In the genomic region with DNA sequence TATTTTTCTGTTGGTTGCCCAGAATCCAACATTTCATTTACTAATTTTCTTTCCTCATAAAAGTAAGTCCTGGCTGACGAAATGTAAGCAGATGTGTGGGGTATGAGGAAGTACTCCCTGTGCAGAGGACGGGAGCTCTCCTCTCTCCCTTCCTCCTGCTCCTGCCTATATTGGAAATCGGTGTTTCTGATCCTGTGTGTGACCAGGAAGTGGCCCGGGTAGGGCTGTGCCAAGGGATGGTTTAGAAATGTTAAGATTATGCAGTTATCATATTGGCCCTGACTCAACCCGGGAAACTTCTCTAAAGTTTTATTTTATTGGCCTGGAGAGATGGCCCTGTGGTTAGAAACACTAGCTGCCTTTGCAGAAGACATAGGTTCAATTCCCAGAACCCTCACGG, we compare ENCODE assay signal across 15 mouse cellular contexts. TPM values are rescaled to one million over a fixed set of nuclear protein-coding genes. Genes with fewer than 3 reads are reported as not detected.
DNase-seq lines count a peak whose midpoint lies in the region; ATAC-seq and TF ChIP-seq lines count a peak whose summit lies in the region.
"Had no signal": no experiment of that assay in that cellular context is flagged by ENCODE, and none has a peak within 500 bp of the region (broad histone marks: within the 10 kb centered on the region; RNA-seq: fewer than 3 reads in every experiment).

No protein-coding gene starts in this region.

- no peak for TF ChIP-seq CTCF in kidney, postnatal 0 days (IDR thresholded peaks at IDR 0.05; ENCODE audit: low read depth)

- H3K27ac ChIP-seq in embryonic facial prominence, embryonic 13.5 days: peak overlapping the region; percentile 51; the same call in 1 of the 2 replicates
- H3K27ac ChIP-seq in embryonic facial prominence, embryonic 10.5 days (replicated peaks): no peak overlapping the region
- H3K27ac ChIP-seq in kidney, postnatal 0 days: peak overlapping the region; percentile 79
- H3K27ac ChIP-seq in limb, embryonic 15.5 days: peak overlapping the region; percentile 57; the same call in 1 of the 2 replicates
- H3K27ac ChIP-seq: hindbrain, embryonic 12.5 days; liver, embryonic 14.5 days; midbrain, embryonic 13.5 days had no signal

- no peak overlapping the region for H3K9ac ChIP-seq in embryonic facial prominence, embryonic 13.5 days
- H3K9ac ChIP-seq in kidney, postnatal 0 days (ENCODE audit: low read depth, low read length): no peak overlapping the region
- H3K9ac ChIP-seq in limb, embryonic 15.5 days: no peak overlapping the region
- H3K9ac ChIP-seq: hindbrain, embryonic 12.5 days; liver, embryonic 14.5 days; midbrain, embryonic 13.5 days; neural tube, embryonic 13.5 days had no signal

- no peak overlapping the region for H3K4me2 ChIP-seq in embryonic facial prominence, embryonic 13.5 days
- H3K4me2 ChIP-seq in kidney, postnatal 0 days (ENCODE audit: low read length): no peak overlapping the region
- no peak overlapping the region for H3K4me2 ChIP-seq in limb, embryonic 15.5 days
- H3K4me2 ChIP-seq: hindbrain, embryonic 12.5 days; midbrain, embryonic 13.5 days; neural tube, embryonic 13.5 days had no signal

- no peak overlapping the region for H3K4me3 ChIP-seq in embryonic facial prominence, embryonic 13.5 days
- no peak overlapping the region for H3K4me3 ChIP-seq in embryonic facial prominence, embryonic 10.5 days
- no peak overlapping the region for H3K4me3 ChIP-seq in kidney, postnatal 0 days (replicated peaks; ENCODE audit: low read depth, low read length)
- no peak overlapping the region for H3K4me3 ChIP-seq in limb, embryonic 15.5 days
- H3K4me3 ChIP-seq: hindbrain, embryonic 12.5 days; midbrain, embryonic 13.5 days; neural tube, embryonic 13.5 days had no signal

- intact Hi-C loops in left cerebral cortex, postnatal 36 days (cut with DNase I): no loop called here

- DNase-seq in embryonic facial prominence, embryonic 10.5 days (ENCODE audit: low spot score): no peak
- DNase-seq in kidney, postnatal 0 days (ENCODE audit: low spot score): no peak
- DNase-seq in kidney, postnatal 14 days: no peak
- no peak for DNase-seq in left cerebral cortex, postnatal 36 days (ENCODE audit: low spot score in 2 of 2)
- no peak for DNase-seq in urinary bladder, postnatal 4 days (ENCODE audit: low spot score in 2 of 2)
- DNase-seq: adrenal gland, postnatal 36 days; cerebellum, adult 11-12 months had no signal

- ATAC-seq in embryonic facial prominence, embryonic 13.5 days (ENCODE audit: insufficient number of reproducible peaks, insufficient read depth, low FRiP score, low TSS enrichment, low read depth): no peak
- no peak for ATAC-seq in kidney, postnatal 0 days (replicated peaks; ENCODE audit: low FRiP score, low read depth)
- ATAC-seq in common myeloid progenitor, adult 5-6 weeks (replicated peaks; ENCODE audit: low read depth, poor library complexity, severe bottlenecking): 0 out of 2 replicates have a peak, but pooled peaks have one; percentile 9
- no peak for ATAC-seq in limb, embryonic 15.5 days (ENCODE audit: insufficient number of reproducible peaks, low FRiP score, low TSS enrichment, low read depth)
- ATAC-seq: forebrain, embryonic 14.5 days; midbrain, embryonic 13.5 days had no signal

- no peaks in the 10 kb centered on the region for H3K27me3 ChIP-seq in embryonic facial prominence, embryonic 13.5 days
- no peaks in the 10 kb centered on the region for H3K27me3 ChIP-seq in embryonic facial prominence, embryonic 10.5 days (replicated peaks; ENCODE audit: low read depth, poor library complexity, severe bottlenecking)
- no peaks in the 10 kb centered on the region for H3K27me3 ChIP-seq in kidney, postnatal 0 days (ENCODE audit: insufficient read depth, low read length)
- no peaks in the 10 kb centered on the region for H3K27me3 ChIP-seq in limb, embryonic 15.5 days
- H3K27me3 ChIP-seq: hindbrain, embryonic 12.5 days; midbrain, embryonic 13.5 days; neural tube, embryonic 13.5 days had no signal

- no peaks in the 10 kb centered on the region for H3K36me3 ChIP-seq in embryonic facial prominence, embryonic 13.5 days
- H3K36me3 ChIP-seq in embryonic facial prominence, embryonic 10.5 days (replicated peaks): no peaks in the 10 kb centered on the region
- H3K36me3 ChIP-seq in kidney, postnatal 0 days (ENCODE audit: insufficient read depth, low read length): no peaks in the 10 kb centered on the region
- no peaks in the 10 kb centered on the region for H3K36me3 ChIP-seq in limb, embryonic 15.5 days
- H3K36me3 ChIP-seq: hindbrain, embryonic 12.5 days; midbrain, embryonic 13.5 days; neural tube, embryonic 13.5 days had no signal

- 78% methylated on average over 6 of the region's 6 CpGs for WGBS in embryonic facial prominence, embryonic 13.5 days
- WGBS in embryonic facial prominence, embryonic 10.5 days: 90% methylated on average over 6 of the region's 6 CpGs
- 60% methylated on average over 6 of the region's 6 CpGs for WGBS in kidney, postnatal 0 days
- 60% methylated on average over 6 of the region's 6 CpGs for WGBS in limb, embryonic 15.5 days

- no peaks in the 10 kb centered on the region for H3K9me3 ChIP-seq in embryonic facial prominence, embryonic 13.5 days
- H3K9me3 ChIP-seq in embryonic facial prominence, embryonic 10.5 days: no peaks in the 10 kb centered on the region
- H3K9me3 ChIP-seq in kidney, postnatal 0 days (replicated peaks; ENCODE audit: low read length): no peaks in the 10 kb centered on the region
- H3K9me3 ChIP-seq in limb, embryonic 15.5 days: no peaks in the 10 kb centered on the region
- H3K9me3 ChIP-seq: hindbrain, embryonic 12.5 days; midbrain, embryonic 13.5 days; neural tube, embryonic 13.5 days had no signal

- peaks cover 36% of the 10 kb centered on the region for H3K4me1 ChIP-seq in embryonic facial prominence, embryonic 13.5 days
- H3K4me1 ChIP-seq in embryonic facial prominence, embryonic 10.5 days: peaks cover 28% of the 10 kb centered on the region
- H3K4me1 ChIP-seq in kidney, postnatal 0 days (replicated peaks; ENCODE audit: insufficient read depth, low read length): peaks cover 9% of the 10 kb centered on the region
- H3K4me1 ChIP-seq in limb, embryonic 15.5 days: peaks cover 33% of the 10 kb centered on the region

RNA-seq across cellular contexts. Expression of gene Fam160b1, which starts 5.8 kb away (rescaled TPM):
- 15.2 and 16.6 TPM in 2 replicates for polyA plus RNA-seq in embryonic facial prominence, embryonic 13.5 days (2015; fragmentation: Nextera tagmentation; extraction: Ambion mirVana)
- 12.6 and 13.1 TPM in 2 replicates for polyA plus RNA-seq in embryonic facial prominence, embryonic 10.5 days (2016; fragmentation: Nextera tagmentation; extraction: Ambion mirVana)
- polyA plus RNA-seq in kidney, postnatal 0 days (2015; fragmentation: Nextera tagmentation; extraction: Ambion mirVana): 12.6 and 12.8 TPM in 2 replicates
- total RNA-seq in common myeloid progenitor, adult 5-6 weeks (2017): 17.1 and 22.4 TPM in 2 replicates
- polyA plus RNA-seq in limb, embryonic 15.5 days (2015; fragmentation: Nextera tagmentation; extraction: Ambion mirVana): 13.3 and 17.4 TPM in 2 replicates
- 10 to 100 TPM; 23.4 to 24.3 TPM for total RNA-seq in left cerebral cortex, postnatal 36 days (2021)

RNA-seq across cellular contexts. Expression of gene Ablim1, which starts 40.0 kb away (rescaled TPM):
- polyA plus RNA-seq in embryonic facial prominence, embryonic 13.5 days (2015; fragmentation: Nextera tagmentation; extraction: Ambion mirVana): 33.3 and 36.0 TPM in 2 replicates
- polyA plus RNA-seq in embryonic facial prominence, embryonic 10.5 days (2016; fragmentation: Nextera tagmentation; extraction: Ambion mirVana): 17.7 and 22.4 TPM in 2 replicates
- 40.5 and 41.2 TPM in 2 replicates for polyA plus RNA-seq in kidney, postnatal 0 days (2015; fragmentation: Nextera tagmentation; extraction: Ambion mirVana)
- 11.7 and 20.1 TPM in 2 replicates for total RNA-seq in common myeloid progenitor, adult 5-6 weeks (2017)
- polyA plus RNA-seq in limb, embryonic 15.5 days (2015; fragmentation: Nextera tagmentation; extraction: Ambion mirVana): 105 and 116 TPM in 2 replicates
- total RNA-seq in left cerebral cortex, postnatal 36 days (2021): 100 to 1,000 TPM in 1 of 2 experiments, 10 to 100 TPM in 1; 98.4 to 129 TPM
